Mouse (Mus musculus) common myeloid progenitor, adult 5-6 weeks (primary cell): Measurements from ENCODE around the gene Cygb. TPM values are rescaled to one million over a fixed set of nuclear protein-coding genes. Genes with fewer than 3 reads are reported as not detected.
"Not testable (repeated sequence)": the region's sequence is repeated elsewhere in the genome, so short reads cannot be mapped to it uniquely, and the experiment has no call there.

Experiments used
- ATAC-seq: replicated peaks from 2 replicates; pipeline ENCODE4 v1.8.0; 2016; ENCODE audit warnings: low read depth, mild to moderate bottlenecking, moderate TSS enrichment, inconsistent platforms; ENCODE audit not compliant: poor library complexity, severe bottlenecking
- total RNA-seq: library from RNA; stranded (forward); fragments of 200-1000, 187-1606 nt; gene quantifications from 2 replicates; pipeline ENCODE4 v1.2.3, GENCODE M21; 2017

The Cygb gene
- total RNA-seq, 1 experiment from 2014 or later = not detected

DNA sequence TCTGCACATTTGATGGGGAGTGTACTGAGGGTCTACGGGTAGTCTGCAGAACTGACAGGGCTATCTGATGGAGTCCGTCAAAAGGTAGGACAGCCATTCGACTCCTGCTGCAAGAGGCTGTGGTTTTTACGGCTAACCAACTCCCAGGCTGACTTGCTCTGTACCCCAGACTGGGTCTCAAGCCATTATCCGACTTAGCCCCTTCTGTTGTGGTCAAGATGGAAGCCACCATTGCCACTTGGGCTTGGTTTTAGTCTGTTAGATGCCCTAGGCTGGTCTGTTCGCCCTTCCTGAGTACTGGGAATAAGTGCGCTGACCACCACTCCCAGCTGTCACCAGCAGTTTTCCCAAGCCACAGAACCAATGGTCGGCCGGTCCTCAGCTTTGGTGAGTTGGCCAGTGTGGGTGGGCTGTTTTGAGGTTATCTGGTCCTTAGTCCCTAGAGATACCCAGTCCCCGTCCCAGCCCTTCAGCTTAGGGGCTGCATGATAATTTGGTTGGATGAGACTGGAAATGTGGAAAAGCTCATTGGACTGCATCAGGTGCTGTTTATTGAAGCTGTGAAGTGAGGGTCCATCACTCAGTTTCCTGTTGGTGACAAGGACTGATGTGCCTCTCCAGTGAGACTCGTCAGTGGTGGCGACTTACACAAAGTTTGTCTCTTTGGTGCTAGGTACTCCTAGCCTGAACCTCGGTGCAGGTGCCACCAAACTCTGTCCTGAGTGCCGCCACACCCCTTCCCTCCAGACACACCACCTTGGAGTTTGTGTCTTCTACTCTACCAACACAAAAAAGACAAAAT, 22.3 kb upstream of the Cygb start:
- no peak for ATAC-seq

DNA sequence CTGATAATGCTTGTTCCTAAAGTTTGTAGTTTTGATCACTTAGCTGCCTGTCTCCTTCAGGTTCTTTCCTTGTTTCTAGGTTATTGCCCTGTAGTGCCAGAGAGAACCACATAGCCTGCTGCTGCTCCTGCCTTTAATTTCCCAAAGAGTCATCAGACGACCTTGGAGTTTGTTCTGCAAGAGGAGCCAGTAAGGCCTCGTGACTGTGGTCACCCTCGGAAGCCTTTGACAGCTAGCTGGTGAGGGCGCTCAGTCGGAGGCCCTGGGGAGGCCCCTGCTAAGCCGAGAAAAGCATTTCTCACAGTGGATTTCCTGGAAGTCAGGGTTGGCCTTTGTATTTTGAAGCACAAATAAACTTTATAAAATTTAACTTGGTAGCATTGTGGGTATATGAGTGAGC, 21.3 kb upstream of the Cygb start:
- ATAC-seq = not testable (repeated sequence)

DNA sequence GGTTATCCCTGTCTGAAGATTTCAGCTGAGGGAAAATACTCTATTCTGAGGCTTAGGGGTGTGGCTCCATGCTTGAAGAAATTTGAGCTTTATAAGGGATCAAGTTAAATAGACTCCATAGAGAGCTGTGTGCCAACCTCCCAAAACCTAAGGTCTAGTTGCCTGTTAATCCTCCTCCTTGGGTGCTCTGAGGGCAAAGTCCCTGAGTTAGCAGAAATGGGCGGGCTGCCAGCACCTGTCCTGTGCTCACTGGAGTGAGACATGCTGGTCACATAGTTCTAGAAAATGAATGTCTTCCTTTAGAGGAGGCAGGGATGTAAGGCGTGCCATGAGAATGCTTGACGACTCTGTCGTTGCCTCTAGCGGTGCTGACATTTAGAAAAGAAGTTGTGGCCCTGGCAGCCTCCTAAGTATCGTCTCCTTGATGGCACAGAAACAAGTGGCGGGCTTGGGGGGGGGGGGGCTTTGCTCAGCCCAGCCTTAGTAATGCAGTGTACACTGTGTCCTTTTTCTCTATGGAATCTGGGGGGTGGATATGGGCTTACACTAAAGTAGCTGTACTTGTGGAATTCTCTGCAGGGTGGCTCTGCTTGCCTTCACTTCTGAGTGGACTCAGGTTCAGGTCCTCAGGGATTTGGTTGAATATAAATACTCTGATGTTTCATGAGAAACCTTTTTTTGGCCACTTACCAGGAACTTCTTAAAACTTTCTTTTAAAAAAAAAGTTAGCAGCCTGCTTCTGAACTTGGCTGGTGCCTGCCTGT, 20.7 kb upstream of the Cygb start:
- ATAC-seq = no peak

DNA sequence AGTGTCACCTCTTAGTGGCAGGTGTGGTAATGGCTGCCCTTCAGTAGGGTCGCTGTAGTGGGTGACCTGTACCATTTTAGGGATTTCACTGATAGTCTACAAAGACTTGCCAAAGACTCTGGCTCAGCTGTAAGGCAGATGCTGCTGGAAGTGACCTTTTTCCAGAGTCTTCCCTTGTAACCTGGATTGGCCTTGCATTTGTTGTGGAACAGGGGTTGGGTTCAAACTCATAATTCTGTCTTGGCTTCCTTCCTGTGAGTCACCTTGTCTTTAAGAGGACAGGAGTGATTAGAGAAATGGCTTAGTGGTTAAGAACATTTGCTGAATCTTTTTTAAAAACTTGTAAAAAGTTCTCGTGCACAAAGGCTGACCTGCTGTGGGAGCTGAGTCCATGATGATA, 19.3 kb upstream of the Cygb start:
- ATAC-seq = no peak

DNA sequence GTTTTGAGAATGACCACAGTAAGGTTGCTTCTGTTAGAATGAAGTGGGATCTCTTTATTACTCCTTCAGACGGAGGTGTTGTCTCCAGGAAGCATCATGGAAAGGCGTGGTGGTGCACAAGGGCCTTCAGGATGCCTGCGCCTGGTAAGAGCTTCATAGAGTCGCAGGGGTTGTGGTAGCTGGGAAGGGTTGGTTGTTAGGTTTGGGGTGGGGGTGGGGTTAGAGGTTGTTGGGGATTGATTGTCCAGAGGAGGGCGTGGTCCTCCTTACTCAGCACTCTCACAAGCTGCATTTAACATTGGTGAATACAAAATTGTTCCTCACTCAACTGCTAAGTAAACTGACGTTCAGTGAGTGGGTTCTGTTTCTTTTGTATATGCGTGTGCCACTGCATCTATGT, 18.5 kb upstream of the Cygb start:
- ATAC-seq = no peak

DNA sequence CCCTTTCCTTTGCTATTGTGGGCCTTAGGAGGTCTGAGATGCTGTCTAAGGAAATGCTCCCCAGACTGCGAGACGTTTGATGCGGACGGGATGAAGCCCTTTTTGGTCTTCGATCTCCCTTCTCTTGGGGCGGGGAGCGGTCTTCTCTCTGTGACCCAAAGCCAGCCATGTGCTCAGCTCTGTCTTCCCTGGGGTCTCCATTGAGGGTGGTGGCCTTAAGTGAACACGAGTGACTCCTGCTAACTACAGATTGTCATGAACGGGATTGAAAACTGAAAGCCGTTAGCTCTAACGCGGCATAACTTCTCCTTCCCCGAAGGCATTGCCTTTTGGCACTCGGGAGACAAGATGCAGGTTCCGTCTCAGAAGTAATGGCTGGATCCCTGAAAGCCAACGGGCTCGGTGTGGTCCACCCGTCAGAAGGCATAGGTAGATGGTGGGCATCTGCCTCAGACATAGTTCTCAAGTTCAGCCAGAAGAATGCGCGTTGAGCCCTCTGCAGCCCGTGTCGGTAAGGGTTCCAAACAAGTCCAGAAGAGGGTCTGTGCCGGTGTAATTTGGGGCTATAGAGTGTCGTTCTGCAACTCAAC, 17.8 kb upstream of the Cygb start:
- no peak for ATAC-seq

DNA sequence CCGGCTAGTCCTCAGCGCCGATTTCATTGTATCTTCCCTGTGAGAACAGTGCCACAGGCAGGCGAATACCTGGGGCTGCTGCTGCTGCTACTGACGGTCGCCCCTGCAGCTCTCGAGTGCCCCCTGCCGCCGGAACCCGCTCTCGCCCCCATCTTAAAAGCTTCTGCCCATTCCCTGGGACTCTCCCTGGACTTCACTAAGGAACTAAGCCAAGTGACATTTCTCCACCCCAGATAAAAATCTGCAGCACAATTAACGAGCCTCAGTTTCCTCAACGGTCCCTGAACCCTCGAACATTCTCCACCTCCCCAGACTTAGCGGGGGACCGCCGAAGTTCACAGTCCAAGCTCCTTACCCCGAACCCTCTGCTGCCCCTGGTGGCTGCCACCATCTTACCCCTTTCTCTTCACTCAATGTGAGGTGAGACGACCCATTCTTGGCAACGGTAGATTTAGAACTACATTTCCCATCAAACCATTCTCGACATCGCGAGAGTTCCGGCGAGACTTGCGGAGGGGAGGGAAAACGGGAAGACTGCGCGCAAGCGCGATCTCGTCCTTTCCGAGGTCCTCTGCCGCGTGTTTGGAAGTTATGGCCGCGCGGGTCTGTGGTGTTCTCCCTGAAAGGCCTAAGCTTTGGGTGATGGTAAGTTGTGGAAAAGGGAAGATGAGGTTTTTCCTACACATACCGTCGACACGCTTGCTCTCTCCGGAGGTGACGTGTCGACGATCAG, 17.2 kb upstream of the Cygb start:
- ATAC-seq = peak; percentile 94

DNA sequence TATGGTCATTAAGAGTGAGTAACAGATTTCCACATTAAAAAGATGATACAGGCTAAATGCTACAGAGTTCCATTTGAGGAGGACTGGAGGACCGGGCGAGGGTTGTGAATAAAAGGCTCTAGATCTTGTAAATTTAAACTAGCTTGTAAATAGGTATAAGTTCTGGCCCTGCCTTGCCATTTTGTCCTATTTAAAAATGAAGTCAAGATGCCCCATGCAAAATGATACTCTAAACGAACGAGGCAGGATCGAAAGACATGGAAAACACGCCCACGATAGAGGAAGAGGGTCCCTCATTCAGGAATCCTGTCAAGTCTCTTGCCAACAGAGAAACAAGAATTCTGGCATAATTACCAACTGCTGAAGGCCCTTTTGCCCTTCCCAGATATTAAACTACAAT, 16.3 kb upstream of the Cygb start:
- no peak for ATAC-seq

DNA sequence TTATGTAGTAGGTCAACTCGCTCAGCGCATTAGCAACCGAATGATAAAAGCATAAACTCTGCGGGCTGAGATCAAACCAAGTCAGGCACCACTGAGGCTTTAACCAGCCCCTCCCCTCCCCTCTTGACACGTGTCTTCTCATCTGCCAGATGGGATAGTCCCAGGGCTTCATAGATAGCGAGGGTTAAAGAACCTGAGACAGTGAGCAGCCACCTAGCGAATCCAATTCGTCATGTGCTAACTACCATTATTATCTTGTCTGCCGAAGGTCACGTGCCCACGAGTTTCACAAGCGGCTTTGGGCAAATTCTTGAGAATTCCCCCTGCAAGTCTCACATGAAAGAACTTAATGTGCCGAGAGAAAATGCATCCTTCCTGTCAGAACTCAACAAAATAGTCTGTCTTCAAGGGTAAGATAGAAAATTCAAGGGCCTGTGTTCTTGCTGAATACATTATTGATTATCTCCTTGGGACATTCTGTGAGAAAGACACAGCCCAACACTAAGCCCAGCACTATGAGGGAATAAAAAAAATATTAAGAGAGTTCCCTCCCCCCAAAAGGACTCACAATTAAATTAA, 15.8 kb upstream of the Cygb start:
- no peak for ATAC-seq

DNA sequence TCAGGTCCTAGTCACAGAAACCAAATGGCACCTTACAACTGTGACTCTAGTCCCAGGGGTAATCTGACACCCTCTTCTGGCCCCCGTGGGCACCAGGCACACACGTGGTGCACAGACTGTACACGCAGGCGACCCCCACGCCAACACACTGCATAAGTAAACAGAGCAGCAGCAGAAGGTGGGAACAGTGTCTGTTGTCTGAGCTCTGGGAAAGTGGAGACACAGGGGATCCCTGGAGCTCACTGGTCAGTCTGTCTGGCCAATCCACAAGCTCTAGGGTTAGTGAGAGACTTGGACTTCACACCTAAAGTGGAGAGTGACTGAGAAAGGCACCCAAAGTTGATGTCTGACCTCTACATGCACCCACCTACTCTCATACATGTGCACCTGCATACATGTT, 15.2 kb upstream of the Cygb start:
- no peak for ATAC-seq

DNA sequence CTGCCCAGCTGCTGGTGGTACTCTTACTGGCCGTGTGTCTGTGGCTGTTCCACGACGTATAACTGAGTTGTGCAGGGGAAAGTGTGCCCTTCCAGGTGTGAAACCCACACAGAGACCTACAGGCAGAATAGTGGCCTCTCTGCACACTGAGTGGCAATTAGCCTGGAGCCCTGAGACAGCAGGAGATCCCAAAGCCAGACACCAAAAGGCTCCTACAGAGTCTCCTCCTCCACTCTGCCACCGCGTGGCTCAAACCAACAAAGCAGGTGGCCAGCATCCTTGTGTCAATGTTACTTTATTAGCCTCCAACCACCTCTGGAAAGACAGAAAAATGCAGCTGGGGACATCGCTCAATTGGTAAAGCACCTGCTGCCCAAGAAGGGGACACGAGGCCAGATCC, 14.7 kb upstream of the Cygb start:
- ATAC-seq = no peak

DNA sequence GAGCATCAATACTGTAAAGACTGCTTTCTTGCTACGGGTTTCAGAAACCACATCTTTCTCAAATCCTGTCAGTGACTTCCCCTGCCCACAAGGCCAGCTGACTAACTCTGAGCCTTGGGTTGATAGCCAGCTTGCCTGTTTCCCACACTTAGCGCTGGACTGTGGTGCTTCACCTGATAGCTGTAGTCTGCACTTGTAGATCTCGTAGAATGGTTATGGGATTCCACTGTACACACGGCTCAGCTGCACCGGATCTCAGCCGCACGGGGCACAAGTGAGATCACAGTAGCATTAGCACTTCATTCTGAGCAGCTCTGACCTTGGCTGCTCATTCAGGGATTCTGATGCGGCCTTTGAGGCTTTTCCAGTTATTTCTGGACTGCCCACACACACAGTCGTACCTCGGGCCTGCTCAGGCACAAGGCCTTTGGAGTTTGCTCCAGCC, 14.3 kb upstream of the Cygb start:
- ATAC-seq = 0 out of 2 replicates have a peak, but pooled peaks have one; percentile 20

DNA sequence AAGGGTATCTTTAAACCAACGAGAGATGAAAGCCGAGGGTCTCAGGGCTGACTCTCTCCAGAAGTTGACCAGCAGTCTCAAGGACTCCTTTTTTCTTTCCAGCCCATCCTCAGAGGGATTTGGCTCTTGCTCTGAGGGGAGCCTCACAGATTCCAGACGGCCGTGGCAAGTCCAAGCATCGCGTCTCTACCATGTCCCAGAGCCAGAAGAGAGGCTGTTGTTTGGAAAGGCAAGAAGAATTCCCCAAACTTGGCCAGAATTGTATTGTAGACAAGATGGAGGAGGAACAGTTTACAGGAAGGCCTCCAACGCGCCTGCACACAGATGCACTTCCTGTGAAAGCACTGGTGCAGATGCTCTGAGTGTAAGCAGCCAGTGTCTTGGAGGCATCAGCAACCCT, 13.8 kb upstream of the Cygb start:
- no peak for ATAC-seq

DNA sequence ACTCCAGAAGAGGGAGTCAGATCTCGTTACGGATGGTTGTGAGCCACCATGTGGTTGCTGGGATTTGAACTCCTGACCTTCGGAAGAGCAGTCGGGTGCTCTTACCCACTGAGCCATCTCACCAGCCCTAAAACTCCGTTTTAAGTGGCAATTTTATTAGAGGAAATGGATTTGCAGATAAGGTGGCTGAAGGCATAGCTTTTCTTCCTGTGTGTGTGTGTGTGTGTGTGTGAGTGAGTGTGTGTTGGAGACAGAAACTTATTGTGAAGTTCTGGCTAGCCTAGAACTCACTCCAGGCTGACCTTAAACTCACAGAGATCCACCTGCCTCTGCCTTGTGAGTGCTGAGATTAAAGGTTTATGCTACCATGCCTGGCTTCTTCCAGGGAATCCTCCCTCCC, 12.9 kb upstream of the Cygb start:
- not testable (repeated sequence) for ATAC-seq

DNA sequence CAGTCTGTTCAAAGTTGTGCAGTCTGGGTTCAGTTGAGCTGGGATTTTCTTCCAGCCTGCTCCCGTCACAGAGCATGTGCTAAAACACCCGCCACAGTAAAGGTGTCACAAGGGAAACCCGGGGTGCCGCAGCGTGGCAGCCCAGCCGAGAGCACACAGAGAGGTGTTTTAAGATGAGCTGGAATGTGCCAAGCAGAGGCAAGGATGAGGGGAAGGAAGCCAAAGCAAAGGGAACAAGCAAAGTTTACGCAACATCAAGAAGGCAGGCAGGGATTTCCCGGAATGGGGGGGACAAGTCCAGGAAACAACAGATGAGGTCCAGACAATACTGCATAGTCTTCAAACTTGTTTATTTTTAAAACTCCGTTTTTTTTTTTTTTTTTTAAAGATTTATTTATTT, 12.5 kb upstream of the Cygb start:
- no peak for ATAC-seq

DNA sequence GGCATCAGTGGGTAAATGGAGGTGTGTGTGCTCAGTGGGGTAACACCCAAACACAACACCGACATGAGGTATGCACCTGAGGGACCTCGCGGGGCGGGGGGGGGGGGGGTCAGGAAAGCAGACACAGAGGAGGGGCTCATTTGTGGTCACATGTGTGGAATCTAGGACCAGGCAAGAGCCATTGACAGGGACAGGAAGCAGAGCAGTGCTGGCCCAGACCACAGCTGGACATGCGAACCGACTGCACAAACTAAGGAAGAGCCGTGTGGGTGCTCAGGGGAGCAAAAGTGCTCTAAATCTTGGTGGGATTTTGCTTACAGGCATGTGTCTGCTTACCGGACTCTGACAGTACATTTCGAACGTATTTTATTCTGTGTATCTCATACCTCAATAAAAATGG, 11.2 kb upstream of the Cygb start:
- ATAC-seq = no peak

DNA sequence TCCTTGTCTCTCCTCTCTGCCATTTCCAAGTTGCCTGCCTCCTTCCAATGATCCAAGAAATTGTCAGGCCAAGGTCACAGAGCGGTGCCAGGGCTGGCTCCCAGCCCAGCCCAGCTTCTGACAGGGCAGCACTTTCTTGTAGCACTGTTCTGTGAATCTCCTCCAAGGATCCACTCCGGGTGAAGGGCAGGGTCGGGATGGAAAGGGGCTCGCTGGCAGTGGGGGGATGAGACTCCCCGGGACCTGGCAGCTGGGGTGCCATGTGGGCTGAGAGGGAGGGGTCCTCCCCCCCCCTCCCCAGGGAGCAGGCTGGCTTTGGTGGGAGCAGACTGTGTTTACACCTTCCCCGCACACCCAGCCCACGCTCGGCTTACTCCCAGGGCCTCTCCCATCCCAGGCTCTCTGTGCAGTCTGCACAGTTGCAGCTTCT, 7.8 kb upstream of the Cygb start:
- ATAC-seq = no peak

DNA sequence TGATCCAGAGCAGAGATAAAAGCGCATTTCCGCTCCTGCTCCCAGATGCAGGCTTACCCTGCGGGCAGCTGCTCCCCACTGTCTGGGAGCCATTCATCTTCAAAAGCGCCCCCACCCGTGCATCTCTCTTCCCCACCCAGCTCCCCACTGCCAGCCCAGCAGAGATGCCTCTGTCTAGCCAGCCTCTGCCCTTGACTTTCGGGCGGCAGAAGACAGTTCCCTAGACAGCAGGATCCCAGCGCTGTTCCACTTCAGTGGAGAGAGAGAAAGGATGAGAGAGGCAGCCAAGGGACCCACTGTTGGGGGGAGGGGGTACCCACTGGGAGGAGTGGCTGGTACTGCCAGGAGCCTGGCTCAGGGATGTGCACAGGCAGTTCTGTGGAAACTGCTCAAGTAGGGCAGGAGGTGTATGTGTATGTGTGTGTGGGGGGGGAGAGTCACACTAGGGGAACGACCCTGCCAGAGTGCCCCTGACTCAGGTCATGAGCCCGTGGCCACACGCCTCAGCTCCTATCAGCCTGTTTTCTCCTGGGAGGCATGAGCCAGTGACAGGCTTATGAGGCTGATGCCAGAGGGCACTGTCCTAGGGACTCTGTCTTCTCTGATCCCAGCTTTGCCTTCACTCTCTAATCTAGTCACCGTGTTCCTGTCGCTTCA, 7.3 kb upstream of the Cygb start:
- ATAC-seq = no peak

DNA sequence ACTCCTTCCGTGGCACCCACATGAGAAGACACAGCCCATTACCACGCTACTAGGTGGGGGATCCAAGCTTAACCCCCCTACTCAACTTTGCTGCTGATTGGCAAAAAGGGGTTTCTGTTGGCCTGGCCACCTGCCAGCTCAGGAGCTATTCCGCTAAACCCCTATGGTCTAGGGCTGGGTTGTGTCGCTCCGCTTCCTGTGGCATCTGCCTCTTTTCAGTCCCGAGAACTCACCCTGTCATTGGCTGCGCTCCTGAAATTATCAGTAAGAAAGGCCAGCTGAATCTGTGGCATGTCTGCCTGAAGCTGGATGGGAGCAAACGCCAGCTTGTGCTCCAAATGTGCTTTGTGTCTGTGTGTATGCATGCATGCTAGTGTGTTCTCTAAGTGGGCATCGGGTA, 6.1 kb upstream of the Cygb start:
- no peak for ATAC-seq
